Mouse (Mus musculus): Measurements from ENCODE around the gene Hist2h2ab. TPM values are rescaled to one million over a fixed set of nuclear protein-coding genes. Genes with fewer than 3 reads are reported as not detected.
"Not testable (repeated sequence)": the region's sequence is repeated elsewhere in the genome, so short reads cannot be mapped to it uniquely, and the experiment has no call there.

Gene Hist2h2ab
- not detected in 2 replicates for polyA plus RNA-seq (2014; fragmentation: Nextera tagmentation; extraction: Ambion mirVana)

DNA sequence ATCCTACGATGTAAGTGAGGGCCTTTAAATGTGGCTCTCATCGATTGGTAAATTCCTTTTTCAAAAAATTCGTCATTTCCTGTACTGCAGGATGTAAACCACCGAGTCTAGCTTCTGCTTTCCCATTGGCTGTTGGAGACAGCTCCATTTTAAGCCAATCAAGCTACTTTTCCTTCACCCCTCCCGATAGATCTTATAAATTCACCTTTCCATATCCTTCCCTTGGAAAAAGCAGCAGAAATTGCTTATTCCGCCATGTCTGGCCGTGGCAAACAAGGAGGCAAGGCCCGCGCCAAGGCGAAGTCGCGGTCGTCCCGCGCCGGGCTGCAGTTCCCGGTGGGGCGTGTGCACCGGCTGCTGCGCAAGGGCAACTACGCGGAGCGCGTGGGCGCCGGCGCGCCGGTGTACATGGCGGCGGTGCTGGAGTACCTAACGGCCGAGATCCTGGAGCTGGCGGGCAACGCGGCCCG is at the start of gene Hist2h2ab, which contains the start of gene Bola1:
Hist2h2ab (plus strand) TSS at position 205 of the 470 bp plus-strand sequence.
Bola1 (minus strand) TSS at position 49 of the 470 bp plus-strand sequence.
- WGBS, result under 1% methylated on average over 37 of the region's 37 CpGs
- Histone ChIP-seq H3K9ac (peak within 1 kb of the TSS; percentile 82), H3K4me3 (ENCODE audit: low read depth, low read length) (peak within 1 kb of the TSS; percentile 52), H3K9me3 (ENCODE audit: low read depth, low read length) (no peaks in the 10 kb centered on the region), H3K27ac (ENCODE audit: low read depth) (peak within 1 kb of the TSS; percentile 99), H3K27me3 (ENCODE audit: insufficient read depth, low read length) (no peaks in the 10 kb centered on the region), H3K36me3 (ENCODE audit: insufficient read depth) (no peaks in the 10 kb centered on the region), H3K4me1 (ENCODE audit: insufficient read depth) (peaks cover 15% of the 10 kb centered on the region; the same call in 1 of the 2 replicates), H3K4me2 (peak within 1 kb of the TSS; percentile 93)
- no peak for TF ChIP-seq CTCF (IDR thresholded peaks at IDR 0.05; ENCODE audit: low read depth)
- DNase-seq, result peak; percentile 92
- ATAC-seq (ENCODE audit: insufficient read depth), result peak; percentile 85

- Histone ChIP-seq H3K9me3 (ENCODE audit: low read depth, low read length) (no peaks in the 10 kb centered on the region), H3K4me2 (peak overlapping the region; percentile 3; the same call in 1 of the 2 replicates), H3K9ac (no peak overlapping the region; the same call in 1 of the 2 replicates), H3K4me3 (ENCODE audit: low read depth, low read length) (no peak overlapping the region), H3K4me1 (ENCODE audit: insufficient read depth) (peaks cover 12% of the 10 kb centered on the region), H3K27me3 (ENCODE audit: insufficient read depth, low read length) (no peaks in the 10 kb centered on the region), H3K27ac (ENCODE audit: low read depth) (no peak overlapping the region), H3K36me3 (ENCODE audit: insufficient read depth) (peaks cover 21% of the 10 kb centered on the region)
- WGBS, result 85% methylated on average over 4 of the region's 4 CpGs
- ATAC-seq (ENCODE audit: insufficient read depth), result no peak
- no peak for TF ChIP-seq CTCF (IDR thresholded peaks at IDR 0.05; ENCODE audit: low read depth)
- DNase-seq, result no peak
Measured at GRCm38 (mm10) chr3:96170276-96170675, 49.4 kb upstream of the Hist2h2ab start.

DNA sequence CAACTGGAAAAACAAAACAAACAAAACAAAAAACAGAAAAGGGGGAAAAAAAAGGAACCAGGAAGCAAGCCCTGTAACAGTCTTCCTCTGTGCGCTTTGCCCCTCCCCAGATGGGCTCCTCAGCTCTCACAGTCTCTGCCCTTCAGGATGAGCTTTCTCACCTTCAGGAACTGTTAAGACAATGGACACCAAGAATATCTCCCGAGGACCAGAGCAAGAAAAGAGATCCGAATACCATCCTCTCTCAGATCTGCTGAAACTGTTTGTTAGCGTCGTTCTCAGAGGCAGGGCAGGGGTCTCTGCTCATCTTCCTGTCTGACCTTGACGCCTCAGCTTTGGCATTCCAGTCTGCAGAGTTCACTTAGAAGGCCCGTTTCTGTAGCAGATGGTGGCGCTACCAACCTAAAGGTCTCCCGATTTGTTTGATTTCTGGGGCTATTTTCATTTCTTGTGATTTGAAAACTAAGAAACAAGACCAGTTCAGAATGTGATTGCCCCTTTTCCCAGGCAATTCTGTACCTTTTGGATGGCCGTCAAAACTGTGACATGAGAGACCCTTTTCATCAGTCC is 48.6 kb upstream of the Hist2h2ab start:
- peak; percentile 30 for DNase-seq
- H3K27ac ChIP-seq (ENCODE audit: low read depth), result peak overlapping the region; percentile 99

DNA sequence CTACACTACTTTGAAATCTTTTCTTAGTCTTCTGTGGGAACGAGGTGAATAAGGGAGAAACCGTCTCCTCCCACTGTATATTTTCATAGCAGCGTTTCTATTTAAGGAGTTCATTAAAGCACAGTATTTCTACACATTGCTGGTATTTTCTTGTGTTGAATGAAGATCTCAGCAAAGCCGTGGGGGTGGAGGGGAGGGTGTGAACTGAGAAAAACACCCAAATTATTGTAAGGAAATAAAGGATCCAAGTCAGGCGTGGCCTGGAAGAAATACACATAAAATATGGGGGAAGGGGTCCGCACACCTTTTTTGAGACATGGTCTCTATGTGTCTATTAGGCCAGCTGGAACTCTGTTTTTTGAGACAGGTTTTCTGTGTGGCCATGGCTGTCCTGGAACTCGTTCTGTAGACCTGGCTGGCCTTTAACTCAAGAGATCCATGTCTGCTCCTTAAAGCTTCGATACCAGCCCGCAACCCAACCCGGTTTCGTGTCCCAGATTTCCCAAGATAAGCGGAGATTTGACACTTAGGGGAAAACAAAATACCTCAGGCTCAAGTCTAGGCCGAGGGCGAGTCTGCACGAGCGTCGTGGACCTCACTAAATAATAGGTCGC is 48.0 kb upstream of the Hist2h2ab start:
- peak overlapping the region; percentile 99 for H3K27ac ChIP-seq (ENCODE audit: low read depth)
- H3K9ac ChIP-seq, result peak overlapping the region; percentile 86
- 11% methylated on average over 18 of the region's 18 CpGs for WGBS
- ATAC-seq (ENCODE audit: insufficient read depth) (no peak; the same call in 1 of the 2 replicates), DNase-seq (no peak)
- H3K4me2 ChIP-seq, result peak overlapping the region; percentile 96
- TF ChIP-seq CTCF (IDR thresholded peaks at IDR 0.05; ENCODE audit: low read depth), result no peak
- peak overlapping the region; percentile 88 for H3K4me3 ChIP-seq (ENCODE audit: low read depth, low read length)
- no peaks in the 10 kb centered on the region for H3K27me3 ChIP-seq (ENCODE audit: insufficient read depth, low read length)
- peaks cover 12% of the 10 kb centered on the region for H3K4me1 ChIP-seq (ENCODE audit: insufficient read depth)
- peaks cover 35% of the 10 kb centered on the region for H3K36me3 ChIP-seq (ENCODE audit: insufficient read depth)
- no peaks in the 10 kb centered on the region for H3K9me3 ChIP-seq (ENCODE audit: low read depth, low read length)

More for the DNA sequence above, 48.6 kb upstream of the Hist2h2ab start:
- 46% methylated on average over 10 of the region's 10 CpGs for WGBS
- no peak for TF ChIP-seq CTCF (IDR thresholded peaks at IDR 0.05; ENCODE audit: low read depth)
- Histone ChIP-seq H3K9me3 (ENCODE audit: low read depth, low read length) (no peaks in the 10 kb centered on the region), H3K4me2 (peak overlapping the region; percentile 96), H3K27me3 (ENCODE audit: insufficient read depth, low read length) (no peaks in the 10 kb centered on the region), H3K36me3 (ENCODE audit: insufficient read depth) (peaks cover 29% of the 10 kb centered on the region), H3K4me1 (ENCODE audit: insufficient read depth) (peaks cover 12% of the 10 kb centered on the region), H3K4me3 (ENCODE audit: low read depth, low read length) (peak overlapping the region; percentile 88), H3K9ac (peak overlapping the region; percentile 86)
- ATAC-seq (ENCODE audit: insufficient read depth), result no peak

DNA sequence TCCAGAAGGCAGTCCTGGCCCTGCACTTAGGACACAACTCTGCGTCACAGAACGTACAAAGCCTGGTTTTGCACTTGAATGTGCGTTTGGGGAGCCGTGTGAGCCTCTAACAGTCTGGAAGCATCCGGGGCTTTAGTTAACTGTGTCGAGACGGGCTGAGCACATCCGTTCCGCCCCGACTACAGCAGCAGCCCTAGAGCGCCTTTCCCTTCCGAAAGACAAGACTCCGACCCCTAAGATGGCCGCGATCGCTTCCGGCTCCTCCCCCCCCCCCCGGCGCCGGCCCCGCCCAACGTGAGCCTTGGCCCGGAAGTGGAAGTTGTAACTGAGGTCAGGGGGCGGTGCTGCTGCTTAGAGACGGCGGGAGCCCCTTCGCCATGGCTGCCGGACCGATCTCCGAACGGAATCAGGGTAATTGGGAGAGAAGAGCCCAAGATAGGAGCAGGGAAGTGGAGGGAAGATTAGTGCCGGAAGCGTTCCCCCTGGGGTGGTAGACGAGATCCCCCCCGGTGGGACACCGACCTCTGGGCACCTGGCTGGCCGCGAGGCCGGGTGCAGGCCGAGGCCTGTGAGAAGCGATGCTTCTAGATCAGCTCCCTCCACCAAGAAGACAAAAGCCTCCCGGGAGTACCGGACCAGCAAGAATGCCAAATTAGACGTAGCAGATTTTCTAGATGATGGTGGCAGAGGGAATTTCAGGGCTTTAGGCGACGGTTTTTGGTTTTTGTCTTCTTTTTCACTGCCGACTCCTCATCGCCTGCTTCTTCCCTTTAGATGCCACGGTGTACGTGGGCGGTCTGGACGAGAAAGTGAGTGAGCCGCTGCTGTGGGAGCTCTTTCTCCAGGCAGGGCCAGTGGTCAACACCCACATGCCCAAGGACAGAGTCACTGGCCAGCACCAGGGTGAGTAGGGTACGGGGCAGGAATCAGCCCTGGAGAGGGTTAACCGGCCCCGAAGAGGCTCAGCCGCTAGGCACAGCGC is 47.2 kb upstream of the Hist2h2ab start, which contains the start of gene Sf3b4:
Sf3b4 (plus strand) TSS at position 136 of the 982 bp plus-strand sequence.
- Histone ChIP-seq H3K4me2 (peak within 1 kb of the TSS; percentile 96), H3K9me3 (ENCODE audit: low read depth, low read length) (no peaks in the 10 kb centered on the region), H3K9ac (peak within 1 kb of the TSS; percentile 86), H3K27ac (ENCODE audit: low read depth) (peak within 1 kb of the TSS; percentile 99), H3K27me3 (ENCODE audit: insufficient read depth, low read length) (no peaks in the 10 kb centered on the region), H3K4me1 (ENCODE audit: insufficient read depth) (peaks cover 12% of the 10 kb centered on the region), H3K4me3 (ENCODE audit: low read depth, low read length) (peak within 1 kb of the TSS; percentile 88), H3K36me3 (ENCODE audit: insufficient read depth) (peaks cover 41% of the 10 kb centered on the region)
- DNase-seq (peak; percentile 94), ATAC-seq (ENCODE audit: insufficient read depth) (peak; percentile 94)
- WGBS, result under 1% methylated on average over 57 of the region's 58 CpGs
- TF ChIP-seq CTCF (IDR thresholded peaks at IDR 0.05; ENCODE audit: low read depth), result no peak

DNA sequence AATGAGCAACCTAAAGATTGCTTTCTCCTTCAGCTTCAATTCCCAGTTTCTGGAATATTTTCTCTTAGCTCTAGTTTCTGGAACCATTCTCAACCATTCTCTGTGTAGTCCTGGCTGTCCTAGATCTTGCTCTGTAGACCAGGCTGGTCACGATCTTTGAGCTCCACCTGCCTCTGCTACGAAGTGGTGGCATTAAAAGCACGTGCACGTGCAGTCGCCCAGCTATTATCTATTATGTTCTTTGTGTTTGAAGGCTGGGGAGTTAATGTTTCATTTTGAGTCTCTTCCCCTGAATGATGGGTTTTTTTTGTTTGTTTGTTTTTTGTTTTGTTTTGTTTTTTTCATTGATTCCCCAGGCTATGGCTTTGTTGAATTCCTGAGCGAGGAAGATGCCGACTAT is 46.5 kb upstream of the Hist2h2ab start:
- ATAC-seq (ENCODE audit: insufficient read depth) (no peak), DNase-seq (no peak)
- Histone ChIP-seq H3K27me3 (ENCODE audit: insufficient read depth, low read length) (no peaks in the 10 kb centered on the region), H3K4me1 (ENCODE audit: insufficient read depth) (peaks cover 12% of the 10 kb centered on the region), H3K36me3 (ENCODE audit: insufficient read depth) (peaks cover 48% of the 10 kb centered on the region), H3K27ac (ENCODE audit: low read depth) (no peak overlapping the region), H3K9me3 (ENCODE audit: low read depth, low read length) (no peaks in the 10 kb centered on the region), H3K4me3 (ENCODE audit: low read depth, low read length) (peak overlapping the region; percentile 88), H3K9ac (peak overlapping the region; percentile 86), H3K4me2 (peak overlapping the region; percentile 96)
- no peak for TF ChIP-seq CTCF (IDR thresholded peaks at IDR 0.05; ENCODE audit: low read depth)
- WGBS, result 34% methylated on average over 7 of the region's 7 CpGs

- not testable (repeated sequence) for H3K9ac ChIP-seq; DNase-seq; H3K9me3 ChIP-seq (ENCODE audit: low read depth, low read length); H3K27ac ChIP-seq (ENCODE audit: low read depth); H3K27me3 ChIP-seq (ENCODE audit: insufficient read depth, low read length); ATAC-seq (ENCODE audit: insufficient read depth)
- Histone ChIP-seq H3K4me2 (peak overlapping the region; percentile 96; the same call in 1 of the 2 replicates), H3K4me1 (ENCODE audit: insufficient read depth) (peaks cover 12% of the 10 kb centered on the region), H3K36me3 (ENCODE audit: insufficient read depth) (peaks cover 52% of the 10 kb centered on the region), H3K4me3 (ENCODE audit: low read depth, low read length) (peak overlapping the region; percentile 12; the same call in 1 of the 2 replicates)
- WGBS, result 82% methylated on average over 4 of the region's 4 CpGs
Measured at GRCm38 (mm10) chr3:96174042-96174441, 45.6 kb upstream of the Hist2h2ab start.

Data from lung, embryonic 14.5 days (tissue).